Mouse (Mus musculus) megakaryocyte, embryonic 14.5 days (primary cell): Measurements from ENCODE around the gene Fbxw11.

ENCODE experiments used
- FLI1 ChIP-seq: IDR thresholded peaks from 2 replicates; pipeline ENCODE4 v1.6.1; 2012; ENCODE audit warnings: low read length, inconsistent platforms, mixed read lengths
- GATA1 ChIP-seq: IDR thresholded peaks from 3 replicates; pipeline ENCODE4 v1.6.1; 2012; ENCODE audit warnings: mixed read lengths, low read length, inconsistent platforms, borderline replicate concordance

DNA sequence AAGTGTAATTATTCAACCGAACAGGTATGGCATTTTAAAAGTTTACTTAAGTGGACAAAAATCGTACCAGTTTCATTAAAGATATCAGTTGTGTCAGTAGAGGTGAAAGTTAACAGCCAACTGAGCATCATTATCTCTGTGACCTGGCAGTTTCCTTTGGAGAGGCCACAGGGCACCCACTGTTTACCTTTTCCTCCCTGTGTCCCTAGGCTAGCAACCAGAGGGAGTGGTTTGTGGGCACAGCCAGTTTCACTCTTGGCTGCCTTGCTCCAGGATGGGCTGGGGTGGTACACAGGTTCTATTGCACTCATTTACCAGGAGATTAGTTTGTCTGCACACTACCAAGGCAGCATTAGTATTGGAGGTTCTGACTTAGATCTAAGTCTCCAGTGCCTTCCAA, 8.4 kb upstream of the Fbxw11 start:
- TF ChIP-seq GATA1, result no peak
- TF ChIP-seq FLI1, result no peak
